Mouse (Mus musculus): Measurements from ENCODE around the gene Olfr141. TPM values are rescaled to one million over a fixed set of nuclear protein-coding genes. Genes with fewer than 3 reads are reported as not detected.

Gene Olfr141
- not detected for polyA plus RNA-seq (2017; shearing (Covaris generic))

GRCm38 (mm10) chr2:86809918-86810317, at the start of gene Olfr141:
Gene Olfr141 (minus strand): TSS chr2:86810018.

GRCm38 (mm10) chr2:86851596-86851995, 41.8 kb upstream of the Olfr141 start, which contains the start of gene Olfr1095:
Gene Olfr1095 (minus strand): TSS chr2:86851696.

GRCm38 (mm10) chr2:86824363-86824762, 14.5 kb upstream of the Olfr141 start, which contains the start of gene Olfr1094:
Gene Olfr1094 (plus strand): TSS chr2:86824663.

GRCm38 (mm10) chr2:86782179-86782578, 27.6 kb downstream of the Olfr141 start, which contains the start of gene Olfr1093:
Gene Olfr1093 (plus strand): TSS chr2:86782479.

GRCm38 (mm10) chr2:86758893-86759292, 50.9 kb downstream of the Olfr141 start, which contains the start of gene Olfr1090:
Gene Olfr1090 (minus strand): TSS chr2:86758993.

Other genes with a start within 250 kb of the Olfr141 start
- gene Olfr1082, start 211.1 kb downstream of the Olfr141 start, polyA plus RNA-seq (2017; shearing (Covaris generic)), result not detected
- not detected for gene Olfr1084, start 170.3 kb downstream of the Olfr141 start, polyA plus RNA-seq (2017; shearing (Covaris generic))
- gene Olfr1085, start 148.0 kb downstream of the Olfr141 start, polyA plus RNA-seq (2017; shearing (Covaris generic)), result not detected
- not detected for gene Olfr1086, start 129.9 kb downstream of the Olfr141 start, polyA plus RNA-seq (2017; shearing (Covaris generic))
- gene Olfr1087, start 111.6 kb downstream of the Olfr141 start, polyA plus RNA-seq (2017; shearing (Covaris generic)), result not detected
- not detected for gene Olfr1089, start 76.3 kb downstream of the Olfr141 start, polyA plus RNA-seq (2017; shearing (Covaris generic))
- gene Olfr1090, start 51.0 kb downstream of the Olfr141 start, polyA plus RNA-seq (2017; shearing (Covaris generic)), result 0.24 TPM
- not detected for gene Olfr1093, start 27.5 kb downstream of the Olfr141 start, polyA plus RNA-seq (2017; shearing (Covaris generic))
- gene Olfr1094, start 14.6 kb upstream of the Olfr141 start, polyA plus RNA-seq (2017; shearing (Covaris generic)), result not detected
- not detected for gene Olfr1095, start 41.7 kb upstream of the Olfr141 start, polyA plus RNA-seq (2017; shearing (Covaris generic))
- gene Gm13723, start 64.8 kb upstream of the Olfr141 start, polyA plus RNA-seq (2017; shearing (Covaris generic)), result 0.15 TPM
- not detected for gene Olfr1097, start 82.2 kb upstream of the Olfr141 start, polyA plus RNA-seq (2017; shearing (Covaris generic))
- gene Olfr1098, start 114.5 kb upstream of the Olfr141 start, polyA plus RNA-seq (2017; shearing (Covaris generic)), result not detected
- gene Olfr1099, start 150.7 kb upstream of the Olfr141 start, polyA plus RNA-seq (2017; shearing (Covaris generic)), result not detected
- not detected for gene Olfr1100, start 169.9 kb upstream of the Olfr141 start, polyA plus RNA-seq (2017; shearing (Covaris generic))
- not detected for gene Olfr1101, start 181.2 kb upstream of the Olfr141 start, polyA plus RNA-seq (2017; shearing (Covaris generic))
- not detected for gene Olfr1102, start 188.4 kb upstream of the Olfr141 start, polyA plus RNA-seq (2017; shearing (Covaris generic))
- gene Olfr1104, start 217.1 kb upstream of the Olfr141 start, polyA plus RNA-seq (2017; shearing (Covaris generic)), result not detected
- gene Olfr1105, start 226.5 kb upstream of the Olfr141 start, polyA plus RNA-seq (2017; shearing (Covaris generic)), result not detected
- gene Olfr1106, start 242.3 kb upstream of the Olfr141 start, polyA plus RNA-seq (2017; shearing (Covaris generic)), result not detected